8 mouse cellular contexts compared by ENCODE assay signal in genomic region chr4:41756440-41756839, GRCm38 (mm10). TPM values are rescaled to one million over a fixed set of nuclear protein-coding genes. Genes with fewer than 3 reads are reported as not detected.
DNase-seq lines count a peak whose midpoint lies in the region; ATAC-seq and TF ChIP-seq lines count a peak whose summit lies in the region.

No protein-coding gene starts in this region.

- TF ChIP-seq CTCF in left cerebral cortex, adult 2 months (IDR thresholded peaks at IDR 0.05), result no peak
- no peak for TF ChIP-seq CTCF in hindbrain, postnatal 0 days (IDR thresholded peaks at IDR 0.05; ENCODE audit: low read depth)

- intact Hi-C loops in left cerebral cortex, adult 2 months (cut with DNase I), result no loop called here
- intact Hi-C loops in left cerebral cortex, postnatal 25 days (cut with DNase I), result no loop called here

- WGBS in embryonic facial prominence, embryonic 14.5 days, result 77% methylated on average over 8 of the region's 8 CpGs
- WGBS in hindbrain, postnatal 0 days, result 78% methylated on average over 8 of the region's 8 CpGs
- WGBS in neural tube, embryonic 12.5 days, result 80% methylated on average over 8 of the region's 8 CpGs

- H3K9ac ChIP-seq in embryonic facial prominence, embryonic 14.5 days (ENCODE audit: low read depth, low read length), result peak overlapping the region; percentile 82
- peak overlapping the region; percentile 48; the same call in 1 of the 2 replicates for H3K9ac ChIP-seq in hindbrain, postnatal 0 days (replicated peaks; ENCODE audit: low read length)
- peak overlapping the region; percentile 74; the same call in 1 of the 2 replicates for H3K9ac ChIP-seq in neural tube, embryonic 12.5 days

- H3K4me3 ChIP-seq in left cerebral cortex, adult 2 months, result peak overlapping the region; percentile 97
- H3K4me3 ChIP-seq in embryonic facial prominence, embryonic 14.5 days (ENCODE audit: low read depth, low read length), result peak overlapping the region; percentile 79
- peak overlapping the region; percentile 76 for H3K4me3 ChIP-seq in hindbrain, postnatal 0 days (ENCODE audit: low read length)
- peak overlapping the region; percentile 67 for H3K4me3 ChIP-seq in neural tube, embryonic 12.5 days

- no peaks in the 10 kb centered on the region for H3K9me3 ChIP-seq in embryonic facial prominence, embryonic 14.5 days (ENCODE audit: control insufficient read depth, low read length)
- no peaks in the 10 kb centered on the region for H3K9me3 ChIP-seq in hindbrain, postnatal 0 days (ENCODE audit: low read length)
- H3K9me3 ChIP-seq in neural tube, embryonic 12.5 days, result no peaks in the 10 kb centered on the region

- no peak for ATAC-seq in embryonic facial prominence, embryonic 14.5 days (ENCODE audit: low read depth)
- ATAC-seq in hindbrain, postnatal 0 days, result no peak
- no peak for ATAC-seq in neural tube, embryonic 12.5 days (ENCODE audit: low FRiP score, low read depth)
- no peak for ATAC-seq in monocyte, adult 5-6 weeks (replicated peaks; ENCODE audit: insufficient number of reproducible peaks, low FRiP score, low TSS enrichment, poor library complexity, severe bottlenecking)

- H3K27me3 ChIP-seq in embryonic facial prominence, embryonic 14.5 days (replicated peaks; ENCODE audit: control insufficient read depth, insufficient read depth, low read length), result no peaks in the 10 kb centered on the region
- no peaks in the 10 kb centered on the region for H3K27me3 ChIP-seq in hindbrain, postnatal 0 days (ENCODE audit: insufficient read depth, low read length)
- no peaks in the 10 kb centered on the region; the same call in 1 of the 2 replicates for H3K27me3 ChIP-seq in neural tube, embryonic 12.5 days (replicated peaks)

- no peak for DNase-seq in left cerebral cortex, adult 2 months (ENCODE audit: extremely low spot score in 1 of 2, low spot score in 2 of 2)
- no peak for DNase-seq in left cerebral cortex, postnatal 25 days (ENCODE audit: low spot score in 2 of 2)
- DNase-seq in embryonic facial prominence, embryonic 14.5 days (ENCODE audit: low spot score), result no peak
- DNase-seq in hindbrain, postnatal 0 days (ENCODE audit: low spot score), result no peak
- no peak for DNase-seq in gastrocnemius, postnatal 10 days
- DNase-seq in embryo, embryonic 9.5 days (ENCODE audit: extremely low spot score), result no peak

- H3K4me2 ChIP-seq in embryonic facial prominence, embryonic 14.5 days (ENCODE audit: low read depth, low read length), result peak overlapping the region; percentile 93
- H3K4me2 ChIP-seq in hindbrain, postnatal 0 days (ENCODE audit: low read depth, low read length), result peak overlapping the region; percentile 95
- H3K4me2 ChIP-seq in neural tube, embryonic 12.5 days (replicated peaks), result peak overlapping the region; percentile 96

- 0 out of 2 replicates have a peak, but pooled peaks cover 6% of the 10 kb centered on the region for H3K36me3 ChIP-seq in embryonic facial prominence, embryonic 14.5 days (ENCODE audit: control insufficient read depth, insufficient read depth, low read length)
- no peaks in the 10 kb centered on the region for H3K36me3 ChIP-seq in hindbrain, postnatal 0 days (ENCODE audit: insufficient read depth, low read length)
- H3K36me3 ChIP-seq in neural tube, embryonic 12.5 days, result no peaks in the 10 kb centered on the region

- peak overlapping the region; percentile 97 for H3K27ac ChIP-seq in left cerebral cortex, adult 2 months
- H3K27ac ChIP-seq in embryonic facial prominence, embryonic 14.5 days (replicated peaks; ENCODE audit: low read depth, low read length), result peak overlapping the region; percentile 89; the same call in 1 of the 2 replicates
- H3K27ac ChIP-seq in hindbrain, postnatal 0 days, result no peak overlapping the region
- no peak overlapping the region for H3K27ac ChIP-seq in neural tube, embryonic 12.5 days

- H3K4me1 ChIP-seq in embryonic facial prominence, embryonic 14.5 days (ENCODE audit: control insufficient read depth, insufficient read depth, low read length), result peaks cover 13% of the 10 kb centered on the region
- peaks cover 21% of the 10 kb centered on the region for H3K4me1 ChIP-seq in hindbrain, postnatal 0 days (ENCODE audit: insufficient read depth, low read length)
- H3K4me1 ChIP-seq in neural tube, embryonic 12.5 days, result peaks cover 24% of the 10 kb centered on the region

RNA-seq across cellular contexts. Expression of gene Sigmar1, which starts 0.5 kb away (rescaled TPM):
- total RNA-seq in left cerebral cortex, adult 2 months (2021), result 10 to 100 TPM; 58.0 to 58.9 TPM
- total RNA-seq in left cerebral cortex, postnatal 25 days (2021), result 10 to 100 TPM; 60.0 to 66.5 TPM
- polyA plus RNA-seq in embryonic facial prominence, embryonic 14.5 days (2014; fragmentation: Nextera tagmentation; extraction: Ambion mirVana), result 77.9 and 79.7 TPM in 2 replicates
- total RNA-seq in hindbrain, postnatal 0 days (2014; rRNA removed), result 95.9 and 108 TPM in 2 replicates
- 61.3 and 61.9 TPM in 2 replicates for polyA plus RNA-seq in hindbrain, postnatal 0 days (2015; fragmentation: Nextera tagmentation; extraction: Ambion mirVana)
- polyA plus RNA-seq in neural tube, embryonic 12.5 days (2016; fragmentation: Nextera tagmentation; extraction: Ambion mirVana), result 60.7 and 63.7 TPM in 2 replicates
- 10 to 100 TPM; 15.4 to 17.9 TPM for total RNA-seq in gastrocnemius, postnatal 10 days (2021)
- total RNA-seq in monocyte, adult 5-6 weeks (2017), result 21.7 to 22.0 TPM (median 22.0 TPM) in 3 replicates

RNA-seq across cellular contexts. Expression of gene Galt, which starts 1.4 kb away (rescaled TPM):
- 10 to 100 TPM; 85.8 to 88.5 TPM for total RNA-seq in left cerebral cortex, adult 2 months (2021)
- 100 to 1,000 TPM in 1 of 2 experiments, 10 to 100 TPM in 1; 93.2 to 103 TPM for total RNA-seq in left cerebral cortex, postnatal 25 days (2021)
- 35.1 and 36.5 TPM in 2 replicates for polyA plus RNA-seq in embryonic facial prominence, embryonic 14.5 days (2014; fragmentation: Nextera tagmentation; extraction: Ambion mirVana)
- total RNA-seq in hindbrain, postnatal 0 days (2014; rRNA removed), result 77.6 and 87.8 TPM in 2 replicates
- 55.5 and 55.9 TPM in 2 replicates for polyA plus RNA-seq in hindbrain, postnatal 0 days (2015; fragmentation: Nextera tagmentation; extraction: Ambion mirVana)
- 25.2 and 27.3 TPM in 2 replicates for polyA plus RNA-seq in neural tube, embryonic 12.5 days (2016; fragmentation: Nextera tagmentation; extraction: Ambion mirVana)
- 10 to 100 TPM; 25.2 to 28.1 TPM for total RNA-seq in gastrocnemius, postnatal 10 days (2021)
- total RNA-seq in monocyte, adult 5-6 weeks (2017), result 28.2 to 32.8 TPM (median 30.4 TPM) in 3 replicates

RNA-seq across cellular contexts. Expression of gene Ccl27a, which starts 17.6 kb away (rescaled TPM):
- 100 to 1,000 TPM; 250 to 265 TPM for total RNA-seq in left cerebral cortex, adult 2 months (2021)
- 100 to 1,000 TPM; 261 to 267 TPM for total RNA-seq in left cerebral cortex, postnatal 25 days (2021)
- 41.4 and 46.0 TPM in 2 replicates for polyA plus RNA-seq in embryonic facial prominence, embryonic 14.5 days (2014; fragmentation: Nextera tagmentation; extraction: Ambion mirVana)
- total RNA-seq in hindbrain, postnatal 0 days (2014; rRNA removed), result 148 and 223 TPM in 2 replicates
- 289 and 292 TPM in 2 replicates for polyA plus RNA-seq in hindbrain, postnatal 0 days (2015; fragmentation: Nextera tagmentation; extraction: Ambion mirVana)
- polyA plus RNA-seq in neural tube, embryonic 12.5 days (2016; fragmentation: Nextera tagmentation; extraction: Ambion mirVana), result 133 and 136 TPM in 2 replicates
- total RNA-seq in gastrocnemius, postnatal 10 days (2021), result 10 to 100 TPM; 25.5 to 33.1 TPM
- total RNA-seq in monocyte, adult 5-6 weeks (2017), result 3.3 to 3.6 TPM in 2 of 3 replicates, not detected in the other

RNA-seq across cellular contexts. Expression of gene Arid3c, which starts 25.5 kb away (rescaled TPM):
- total RNA-seq in left cerebral cortex, adult 2 months (2021), result under 1 TPM in 1 of 2 experiments, not detected in 1; 0.52 TPM
- total RNA-seq in left cerebral cortex, postnatal 25 days (2021), result under 1 TPM in 1 of 2 experiments, not detected in 1; 0.43 TPM
- polyA plus RNA-seq in embryonic facial prominence, embryonic 14.5 days (2014; fragmentation: Nextera tagmentation; extraction: Ambion mirVana), result 0.12 and 0.15 TPM in 2 replicates
- 0.22 and 2.1 TPM in 2 replicates for total RNA-seq in hindbrain, postnatal 0 days (2014; rRNA removed)
- polyA plus RNA-seq in hindbrain, postnatal 0 days (2015; fragmentation: Nextera tagmentation; extraction: Ambion mirVana), result 0.68 and 0.99 TPM in 2 replicates
- 1.4 and 1.5 TPM in 2 replicates for polyA plus RNA-seq in neural tube, embryonic 12.5 days (2016; fragmentation: Nextera tagmentation; extraction: Ambion mirVana)
- not detected for total RNA-seq in gastrocnemius, postnatal 10 days (2021)
- total RNA-seq in monocyte, adult 5-6 weeks (2017), result not detected in 3 replicates

RNA-seq across cellular contexts. Expression of gene Dctn3, which starts 33.5 kb away (rescaled TPM):
- 100 to 1,000 TPM; 165 TPM for total RNA-seq in left cerebral cortex, adult 2 months (2021)
- 100 to 1,000 TPM; 174 to 191 TPM for total RNA-seq in left cerebral cortex, postnatal 25 days (2021)
- polyA plus RNA-seq in embryonic facial prominence, embryonic 14.5 days (2014; fragmentation: Nextera tagmentation; extraction: Ambion mirVana), result 112 and 117 TPM in 2 replicates
- total RNA-seq in hindbrain, postnatal 0 days (2014; rRNA removed), result 145 and 147 TPM in 2 replicates
- 306 and 316 TPM in 2 replicates for polyA plus RNA-seq in hindbrain, postnatal 0 days (2015; fragmentation: Nextera tagmentation; extraction: Ambion mirVana)
- polyA plus RNA-seq in neural tube, embryonic 12.5 days (2016; fragmentation: Nextera tagmentation; extraction: Ambion mirVana), result 225 and 233 TPM in 2 replicates
- total RNA-seq in gastrocnemius, postnatal 10 days (2021), result 10 to 100 TPM; 44.3 to 57.6 TPM
- 122 to 157 TPM (median 150 TPM) in 3 replicates for total RNA-seq in monocyte, adult 5-6 weeks (2017)

Comparison
In these comparisons a context has a peak if more than half of its experiments do, and no peak if none do; other contexts are left out.
1. H3K27ac ChIP-seq: peak in left cerebral cortex, adult 2 months (single experiment) and embryonic facial prominence, embryonic 14.5 days (single experiment); none in hindbrain, postnatal 0 days (single experiment) and neural tube, embryonic 12.5 days (single experiment).
2. Peak in every context shown above with its lines, with median percentiles within 50 percentile points of each other: H3K4me3 ChIP-seq, H3K4me2 ChIP-seq and H3K9ac ChIP-seq.